Mouse (Mus musculus) stomach, adult 2 months (tissue): Measurements from ENCODE around the gene Fam229a. TPM values are rescaled to one million over a fixed set of nuclear protein-coding genes. Genes with fewer than 3 reads are reported as not detected.

ENCODE experiments used
- polyA plus RNA-seq: library from polyadenylated mRNA; depleted of rRNA; stranded (reverse); fragments of >200 nt; gene quantifications from 2 replicates; pipeline ENCODE4 v1.2.3, GENCODE M21; 2012; rRNA removed

Fam229a gene
- 0.57 TPM in 1 of 2 replicates, not detected in the other for polyA plus RNA-seq

GRCm38 (mm10) chr4:129490972-129491880 is at the start of gene Fam229a, which contains the start of gene Tssk3:
Gene Fam229a, plus strand, starts transcription at chr4:129491190.
Gene Tssk3, minus strand, starts transcription at chr4:129491022.

GRCm38 (mm10) chr4:129461183-129461960 is 29.6 kb upstream of the Fam229a start, which contains the start of gene Bsdc1:
Gene Bsdc1, plus strand, starts transcription at chr4:129461581.

GRCm38 (mm10) chr4:129513086-129513767 is 22.2 kb downstream of the Fam229a start, which contains the start of gene Marcksl1:
Gene Marcksl1, plus strand, starts transcription at chr4:129513581.

Other genes starting within 250 kb of the Fam229a start
- 63.7 and 65.0 TPM in 2 replicates for gene C77080, start 229.8 kb upstream of the Fam229a start, polyA plus RNA-seq
- 0.58 and 0.95 TPM in 2 replicates for gene Sync, start 203.6 kb upstream of the Fam229a start, polyA plus RNA-seq
- gene Rbbp4, start 155.8 kb upstream of the Fam229a start, polyA plus RNA-seq, result 3.3 and 4.2 TPM in 2 replicates
- gene Zbtb8os, start 155.5 kb upstream of the Fam229a start, polyA plus RNA-seq, result 2.1 and 2.6 TPM in 2 replicates
- gene Zbtb8a, start 113.1 kb upstream of the Fam229a start, polyA plus RNA-seq, result 2.6 and 2.9 TPM in 2 replicates
- gene Zbtb8b, start 50.3 kb upstream of the Fam229a start, polyA plus RNA-seq, result 0.05 TPM in 1 of 2 replicates, not detected in the other
- 6.9 and 8.1 TPM in 2 replicates for gene Bsdc1, start 29.6 kb upstream of the Fam229a start, polyA plus RNA-seq
- gene Tssk3, start 168 bp upstream of the Fam229a start, polyA plus RNA-seq, result not detected in 2 replicates
- 9.9 and 12.4 TPM in 2 replicates for gene Marcksl1, start 22.4 kb downstream of the Fam229a start, polyA plus RNA-seq
- 8.9 and 12.8 TPM in 2 replicates for gene Hdac1, start 51.5 kb downstream of the Fam229a start, polyA plus RNA-seq
- 0.25 and 0.30 TPM in 2 replicates for gene Lck, start 82.5 kb downstream of the Fam229a start, polyA plus RNA-seq
- gene Fam167b, start 87.4 kb downstream of the Fam229a start, polyA plus RNA-seq, result 3.0 and 4.0 TPM in 2 replicates
- 114 and 116 TPM in 2 replicates for gene Eif3i, start 109.5 kb downstream of the Fam229a start, polyA plus RNA-seq
- 57.2 and 65.6 TPM in 2 replicates for gene Tmem234, start 109.5 kb downstream of the Fam229a start, polyA plus RNA-seq
- gene Dcdc2b, start 123.1 kb downstream of the Fam229a start, polyA plus RNA-seq, result 1.3 and 2.6 TPM in 2 replicates
- gene Iqcc, start 127.9 kb downstream of the Fam229a start, polyA plus RNA-seq, result 16.0 and 17.3 TPM in 2 replicates
- 6.4 and 8.3 TPM in 2 replicates for gene Ccdc28b, start 132.8 kb downstream of the Fam229a start, polyA plus RNA-seq
- 9.5 and 10.4 TPM in 2 replicates for gene Txlna, start 149.9 kb downstream of the Fam229a start, polyA plus RNA-seq
- gene Kpna6, start 181.6 kb downstream of the Fam229a start, polyA plus RNA-seq, result 5.7 and 8.6 TPM in 2 replicates
- gene Tmem39b, start 205.6 kb downstream of the Fam229a start, polyA plus RNA-seq, result 11.4 and 12.0 TPM in 2 replicates